Mouse (Mus musculus) liver, embryonic 14.5 days (tissue): ENCODE measurements around the gene Arhgef17.

Source experiments
- CTCF ChIP-seq: IDR thresholded peaks from 2 replicates; pipeline ENCODE4 v1.5.1; 2016; ENCODE audit warnings: antibody characterized with exemption, low read depth, control low read depth
- EP300 ChIP-seq: IDR thresholded peaks from 2 replicates; pipeline ENCODE4 v1.6.1; 2016; ENCODE audit warnings: antibody characterized with exemption, low read depth

GRCm38 (mm10) chr7:100931316-100931925 is 486 bp downstream of the Arhgef17 start:
- no peak for TF ChIP-seq EP300
- TF ChIP-seq CTCF: no peak
